Mouse (Mus musculus): ENCODE results near the gene Serpinb6a. TPM values are rescaled to one million over a fixed set of nuclear protein-coding genes. Genes with fewer than 3 reads are reported as not detected.

Serpinb6a gene
- total RNA-seq (2014; fragmentation: Nextera tagmentation) (6.7 and 24.5 TPM in 2 replicates), total RNA-seq (2017) (8.6 and 8.7 TPM in 2 replicates)

DNA sequence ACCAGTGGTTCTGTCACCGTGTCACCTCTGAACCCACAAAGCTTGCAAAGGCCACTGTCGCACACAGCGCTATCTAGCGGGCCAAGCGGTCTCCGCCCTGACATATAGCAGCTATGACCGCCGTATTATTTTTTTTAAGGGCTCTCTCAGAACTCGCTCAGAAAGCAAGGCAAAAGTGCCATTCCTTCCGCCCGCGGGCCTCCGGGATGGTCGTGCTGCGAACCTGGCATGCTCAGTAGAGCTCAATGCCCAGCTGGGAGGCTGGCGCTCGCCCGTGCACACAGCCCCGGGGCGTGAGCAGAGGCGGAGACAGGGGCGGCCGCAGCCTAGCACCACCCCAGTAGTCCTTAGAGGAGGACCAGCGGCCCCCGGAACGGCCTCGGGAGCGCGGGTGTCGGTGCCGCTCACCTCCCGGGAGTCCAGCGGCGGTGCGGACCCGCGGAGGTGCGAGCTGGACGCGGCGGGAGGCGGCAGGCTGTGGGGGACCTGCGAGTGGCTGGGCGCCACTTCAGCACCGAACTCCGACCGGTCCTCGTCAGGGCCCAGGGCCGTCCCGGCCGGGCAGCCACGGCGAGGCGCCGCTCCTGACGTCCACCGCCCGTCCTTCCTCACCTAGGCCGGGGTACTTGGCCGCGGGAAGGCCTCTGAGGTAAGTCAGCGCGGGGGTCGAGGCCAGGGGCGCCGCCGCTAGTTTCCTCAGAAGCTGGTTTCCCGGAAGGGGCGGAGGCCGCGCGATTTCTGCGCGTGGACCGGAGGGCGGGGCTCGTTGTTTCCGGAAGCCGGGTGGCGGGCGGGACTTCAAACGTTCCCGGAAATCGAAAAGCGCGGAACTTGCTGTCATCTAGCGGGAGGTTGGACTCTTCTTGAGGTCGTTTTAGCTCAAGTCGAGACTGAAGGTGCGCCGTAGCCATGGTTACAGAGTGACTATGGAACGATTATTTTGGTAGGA, at the start of gene Serpinb6a, which contains the start of gene Ripk1:
TSS of gene Serpinb6a (minus strand) at position 737 of the 949 bp plus-strand sequence.
TSS of gene Ripk1 (plus strand) at position 306 of the 949 bp plus-strand sequence.
- peak; percentile 80 for ATAC-seq (replicated peaks; ENCODE audit: poor library complexity, severe bottlenecking)

DNA sequence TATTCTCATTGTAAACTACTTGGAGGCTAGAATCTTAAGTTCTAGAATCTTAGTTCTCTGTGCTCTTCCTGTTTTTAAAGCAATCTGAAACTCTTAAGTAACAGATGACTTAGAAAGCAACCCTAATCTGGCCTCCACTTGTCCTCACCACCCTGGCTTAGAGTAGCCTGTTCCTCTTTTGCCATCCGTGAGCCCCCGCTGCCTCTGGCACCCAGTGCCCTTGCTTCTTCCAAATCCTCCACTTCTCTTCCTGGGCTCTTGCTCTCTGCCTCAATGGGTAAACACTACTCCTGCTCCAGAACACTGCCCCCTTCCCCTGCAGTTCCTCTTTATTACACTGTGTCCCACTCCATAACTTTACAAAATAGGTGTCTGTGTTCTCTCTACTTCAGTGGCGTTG, 49.1 kb upstream of the Serpinb6a start:
- ATAC-seq (replicated peaks; ENCODE audit: poor library complexity, severe bottlenecking): peak; percentile 92

DNA sequence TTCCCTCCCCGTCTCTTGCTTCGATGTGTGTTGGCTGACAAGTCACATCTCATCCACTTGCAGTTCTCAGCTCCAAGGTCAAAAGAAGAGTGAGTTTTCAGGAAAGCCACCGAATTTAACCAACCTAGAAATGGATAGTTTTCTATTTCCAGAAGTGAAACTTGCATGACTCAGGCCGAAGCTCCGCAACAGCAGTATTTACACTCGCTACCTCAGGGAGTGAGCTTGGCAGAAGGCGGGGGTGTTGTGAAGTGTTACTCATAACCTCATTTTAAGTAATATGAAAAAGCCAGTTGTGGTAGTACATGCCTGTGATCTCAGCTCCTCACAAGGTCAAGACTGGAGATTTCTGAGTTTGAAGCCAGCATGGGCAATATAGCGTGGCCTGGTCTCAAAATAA, 47.9 kb upstream of the Serpinb6a start:
- ATAC-seq (replicated peaks; ENCODE audit: poor library complexity, severe bottlenecking): peak; percentile 69

DNA sequence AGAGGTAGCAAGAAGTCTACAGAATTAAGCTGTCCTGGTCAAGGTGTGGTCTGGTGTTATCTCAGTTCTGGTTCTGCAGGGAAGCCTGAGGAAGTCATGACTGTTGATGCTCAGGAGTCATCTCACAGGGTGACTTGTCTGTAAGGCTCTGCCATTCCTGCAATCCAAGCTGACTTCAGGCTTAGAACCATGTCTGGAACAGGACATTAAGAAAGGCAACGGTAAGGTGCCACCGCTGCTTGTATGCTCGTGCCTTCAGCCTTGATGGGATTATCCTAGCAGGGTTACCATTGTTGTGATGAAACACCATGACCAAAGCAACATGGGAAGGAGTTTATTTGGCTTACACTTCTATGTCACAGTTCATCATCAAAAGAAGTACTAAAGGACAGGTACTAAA, 44.9 kb upstream of the Serpinb6a start:
- no peak for ATAC-seq (replicated peaks; ENCODE audit: poor library complexity, severe bottlenecking)

DNA sequence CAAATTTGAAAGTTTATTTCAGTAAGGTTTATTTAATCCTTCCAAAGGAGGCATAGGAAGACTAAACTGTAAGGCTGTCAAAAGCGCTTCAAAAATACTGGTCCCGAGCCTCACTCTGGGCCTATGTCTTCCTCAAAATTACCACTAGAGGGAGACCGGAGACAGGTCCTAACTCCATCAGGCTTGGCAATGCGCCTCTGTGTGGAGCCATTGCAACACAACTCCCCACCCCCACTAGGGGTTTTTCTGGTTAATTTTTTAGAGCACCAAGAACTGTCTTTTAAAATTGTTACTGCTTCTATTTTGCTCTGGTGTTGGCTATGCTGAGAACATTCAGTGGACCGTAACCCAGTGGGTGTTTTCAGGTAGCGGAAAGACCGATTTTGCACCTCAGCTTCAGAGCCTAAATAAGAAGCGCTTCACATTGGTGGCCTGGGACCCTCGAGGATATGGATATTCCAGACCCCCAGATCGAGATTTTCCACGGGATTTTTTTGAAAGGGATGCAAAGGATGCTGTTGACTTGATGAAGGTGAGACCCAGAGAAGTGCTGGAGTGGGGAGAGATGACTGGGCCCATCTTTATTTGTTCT, 43.9 kb upstream of the Serpinb6a start:
- peak; percentile 88 for ATAC-seq (replicated peaks; ENCODE audit: poor library complexity, severe bottlenecking)

DNA sequence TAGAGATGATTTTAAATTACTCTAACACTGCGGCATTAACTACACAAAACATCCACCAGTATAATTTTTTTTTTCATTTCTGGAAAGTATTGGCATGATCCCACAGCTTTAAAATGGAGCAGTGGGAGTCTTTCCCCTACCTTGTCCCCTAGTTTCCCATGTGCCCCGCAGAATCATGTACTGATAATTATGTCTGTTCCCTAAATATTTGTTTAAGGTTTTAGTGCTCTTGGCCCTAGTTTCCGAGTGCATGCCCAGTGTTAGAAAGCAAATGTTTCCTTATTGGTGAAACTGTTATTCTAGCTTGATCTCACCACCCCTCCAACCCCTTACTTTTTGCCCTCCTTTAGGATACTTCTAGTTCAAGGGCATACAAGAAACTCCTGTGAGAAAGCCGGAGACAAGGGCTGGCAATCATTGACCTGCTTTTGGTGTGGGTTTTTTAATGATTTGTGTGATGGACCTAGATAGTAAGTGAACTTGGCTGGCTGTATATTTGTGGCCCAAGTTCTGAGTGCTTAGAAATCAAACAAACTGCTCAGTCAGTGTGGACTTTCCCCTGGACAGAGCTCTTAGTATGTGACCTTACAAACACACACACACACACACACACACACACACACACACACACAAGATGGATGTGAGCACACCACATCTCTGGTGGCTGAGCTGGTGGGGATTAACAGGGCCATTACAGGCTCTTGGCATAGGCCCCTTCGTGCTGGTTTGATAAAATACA, 43.1 kb upstream of the Serpinb6a start:
- ATAC-seq (replicated peaks; ENCODE audit: poor library complexity, severe bottlenecking): no peak

GRCm38 (mm10) chr13:34043716-34044393, 41.3 kb upstream of the Serpinb6a start:
- peak; percentile 31 for ATAC-seq (replicated peaks; ENCODE audit: poor library complexity, severe bottlenecking)

DNA sequence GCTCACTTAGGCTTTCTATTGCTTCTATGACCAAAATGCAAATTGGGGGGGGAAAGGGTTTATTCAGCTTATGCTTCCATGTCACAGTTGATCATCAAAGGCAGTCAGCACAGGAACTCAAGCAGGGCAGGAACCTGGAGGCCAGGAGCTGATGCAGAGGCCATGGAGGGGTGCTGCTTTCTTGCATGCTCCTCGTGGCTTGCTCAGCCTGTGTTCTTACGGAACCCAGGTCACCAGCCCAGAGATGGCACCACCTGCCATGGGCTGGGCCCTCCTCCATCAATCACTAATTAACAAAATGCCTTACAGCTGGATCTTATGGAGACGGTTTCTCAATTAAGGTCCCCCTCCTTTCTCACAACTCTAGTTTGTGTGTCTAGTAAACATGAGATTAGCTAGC, 37.5 kb upstream of the Serpinb6a start:
- ATAC-seq (replicated peaks; ENCODE audit: poor library complexity, severe bottlenecking): no peak

GRCm38 (mm10) chr13:34038901-34039341, 36.3 kb upstream of the Serpinb6a start:
- ATAC-seq (replicated peaks; ENCODE audit: poor library complexity, severe bottlenecking): no peak

- 0 out of 2 replicates have a peak, but pooled peaks have one; percentile 5 for ATAC-seq (replicated peaks; ENCODE audit: poor library complexity, severe bottlenecking)
Measured at GRCm38 (mm10) chr13:34038056-34038432, 35.5 kb upstream of the Serpinb6a start.

DNA sequence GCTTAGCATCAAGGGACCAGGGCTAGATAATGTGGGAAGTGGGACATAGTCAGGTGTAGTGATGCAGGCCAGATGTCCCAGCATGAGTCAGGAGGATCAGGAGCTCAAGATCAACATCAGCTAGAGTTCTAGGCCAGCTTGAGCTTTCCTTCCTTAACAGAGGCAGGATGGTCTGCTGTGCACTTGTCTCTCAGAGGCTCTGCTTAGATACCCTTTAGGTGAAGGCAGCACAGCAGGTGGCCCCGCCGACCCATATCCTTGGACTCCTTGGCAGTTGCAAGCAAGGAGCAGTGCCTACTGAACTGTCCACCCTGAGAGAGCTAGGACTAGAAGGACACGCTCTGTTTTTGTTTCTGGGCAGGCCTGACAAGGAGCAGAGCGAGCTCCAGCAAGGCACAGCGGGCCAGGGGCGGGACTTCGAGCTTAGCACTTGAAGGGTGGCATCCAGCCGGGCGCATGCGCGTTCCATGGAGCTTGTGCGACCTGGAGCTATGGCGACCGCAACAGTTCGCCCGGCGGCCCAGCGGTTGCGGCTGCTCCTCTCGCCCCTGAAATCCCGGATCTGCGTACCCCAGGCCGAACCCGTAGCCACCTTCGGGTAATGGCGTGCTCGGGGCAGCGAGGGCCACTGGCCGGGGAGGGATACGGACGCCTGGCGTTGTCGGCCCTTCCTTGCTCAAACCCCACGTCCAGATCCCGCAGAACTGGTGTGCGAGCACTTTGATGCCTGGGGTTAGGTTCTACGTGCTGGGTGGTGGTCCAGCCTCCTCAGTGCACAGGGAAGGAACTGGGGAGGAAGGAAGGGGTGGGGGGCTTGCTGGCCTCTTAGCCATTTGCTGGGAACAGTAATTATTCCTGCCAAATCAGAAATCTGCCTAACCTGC, 34.8 kb upstream of the Serpinb6a start, which contains the start of gene Bphl:
TSS of gene Bphl (plus strand) at position 426 of the 884 bp plus-strand sequence.
- peak; percentile 88 for ATAC-seq (replicated peaks; ENCODE audit: poor library complexity, severe bottlenecking)

DNA sequence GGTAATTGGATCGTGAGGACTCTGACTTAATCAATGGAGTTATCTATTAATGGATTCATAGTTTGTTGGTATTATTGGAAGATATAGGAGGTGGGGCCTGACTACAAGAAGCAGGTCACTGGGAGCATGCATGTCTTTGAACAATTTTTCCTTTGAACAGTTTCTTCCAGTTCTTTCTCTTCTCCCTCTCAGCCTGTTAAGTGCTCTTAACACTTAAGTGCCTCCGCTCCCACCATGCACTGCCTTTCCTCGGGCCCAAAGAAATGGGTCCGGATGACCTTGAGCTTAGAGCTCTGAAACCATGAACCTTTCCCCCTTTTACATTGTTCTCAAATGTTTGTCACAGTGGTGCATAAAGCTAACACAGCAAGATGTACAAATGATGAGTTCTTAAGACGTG, 34.1 kb upstream of the Serpinb6a start:
- no peak for ATAC-seq (replicated peaks; ENCODE audit: poor library complexity, severe bottlenecking)

GRCm38 (mm10) chr13:34035424-34035823, 32.8 kb upstream of the Serpinb6a start:
- ATAC-seq (replicated peaks; ENCODE audit: poor library complexity, severe bottlenecking): no peak

- peak; percentile 89 for ATAC-seq (replicated peaks; ENCODE audit: poor library complexity, severe bottlenecking)
Measured at GRCm38 (mm10) chr13:34032041-34032440, 29.4 kb upstream of the Serpinb6a start.

DNA sequence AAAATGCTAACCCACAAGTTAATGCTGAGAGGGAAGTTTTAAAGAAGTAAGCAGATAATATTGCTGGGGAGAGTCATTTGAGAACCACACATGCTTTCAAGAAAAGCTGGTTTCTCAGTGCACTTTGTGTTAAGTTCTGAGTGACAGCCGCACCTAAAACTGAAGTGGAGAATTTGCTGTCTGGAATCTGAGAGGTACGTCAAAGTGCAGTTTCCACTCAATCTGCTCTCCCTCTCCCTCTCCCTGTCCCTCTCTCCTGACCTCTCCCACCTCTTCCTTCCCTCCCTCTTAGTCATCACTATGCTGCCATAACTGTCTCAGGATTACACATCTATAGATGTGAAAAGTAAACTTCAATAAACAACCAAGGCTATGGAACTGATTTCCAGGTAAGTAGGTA, 19.4 kb upstream of the Serpinb6a start:
- no peak for ATAC-seq (replicated peaks; ENCODE audit: poor library complexity, severe bottlenecking)

- ATAC-seq (replicated peaks; ENCODE audit: poor library complexity, severe bottlenecking): no peak
Measured at GRCm38 (mm10) chr13:34018521-34018920, 15.9 kb upstream of the Serpinb6a start.

DNA sequence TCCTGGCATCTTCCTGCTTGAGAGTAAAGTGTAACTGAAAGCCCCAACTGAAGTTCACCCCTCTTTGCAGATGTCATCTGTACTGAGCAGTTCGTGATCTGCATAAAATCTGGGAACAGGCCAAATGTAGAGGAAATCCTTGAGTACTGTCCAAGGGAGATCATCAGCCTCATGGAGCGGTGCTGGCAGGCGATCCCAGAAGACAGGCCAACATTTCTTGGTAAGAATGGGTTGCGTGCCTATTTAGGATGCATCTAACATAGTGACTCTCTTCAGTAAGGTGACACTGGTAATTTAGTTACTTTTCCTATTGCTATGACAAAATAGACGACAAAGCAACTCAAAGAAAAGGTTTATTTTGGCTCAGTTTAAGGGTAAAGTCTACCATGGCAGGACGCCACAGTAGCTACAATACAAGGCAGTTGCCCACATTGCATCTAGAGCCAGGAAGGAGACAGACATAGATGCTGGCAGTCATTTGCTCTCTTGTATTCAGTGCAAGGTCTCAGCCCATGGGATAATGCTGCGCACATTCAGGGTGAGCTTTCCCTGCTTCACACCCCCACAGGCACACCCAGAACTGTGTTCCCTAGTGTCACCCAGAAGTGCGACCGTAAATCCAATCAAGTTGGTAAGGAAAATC, 14.5 kb upstream of the Serpinb6a start:
- no peak for ATAC-seq (replicated peaks; ENCODE audit: poor library complexity, severe bottlenecking)

DNA sequence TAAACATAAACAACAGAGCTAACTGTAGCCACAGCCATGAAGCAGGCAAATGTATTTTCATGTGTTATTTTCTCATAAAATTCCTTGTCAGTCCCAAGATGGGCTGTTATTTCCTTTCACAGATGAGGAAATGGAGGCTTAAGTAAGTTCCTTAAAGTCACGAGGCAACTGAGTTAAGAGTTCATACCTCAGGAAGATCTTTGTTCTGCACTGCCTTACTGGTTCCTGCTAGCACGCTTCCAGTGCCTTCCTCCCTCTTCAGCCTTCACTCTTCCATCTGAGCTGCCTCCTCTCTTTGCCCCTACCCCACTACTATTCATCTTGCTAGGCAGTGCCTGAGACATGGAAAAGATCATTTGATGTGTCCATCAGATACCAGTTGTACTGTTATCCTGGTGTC, 4.6 kb upstream of the Serpinb6a start:
- peak; percentile 43 for ATAC-seq (replicated peaks; ENCODE audit: poor library complexity, severe bottlenecking)
